Mouse (Mus musculus) CH12F3 (cell line): ENCODE results near the gene Ssc4d.

Source experiments
- in situ Hi-C: fragments of 300-500 bp; cut with MboI; formaldehyde crosslinking; loops from 2 replicates; pipeline ENCODE4 v1.14.3; 2020; ENCODE audit warnings: low sequenced_read_pairs

Ssc4d gene

GRCm38 (mm10) chr5:135911633-135912220 lies 62.6 kb downstream of the Ssc4d start:
- in situ Hi-C loops: no loop called here

GRCm38 (mm10) chr5:135910813-135911212 lies 63.5 kb downstream of the Ssc4d start:
- in situ Hi-C loops: no loop called here
